Mouse (Mus musculus): Measurements from ENCODE around the gene Ccn6. TPM values are rescaled to one million over a fixed set of nuclear protein-coding genes. Genes with fewer than 3 reads are reported as not detected.

Ccn6 gene
- polyA plus RNA-seq, 1 experiment from 2014 or later, result 0.36 TPM

DNA sequence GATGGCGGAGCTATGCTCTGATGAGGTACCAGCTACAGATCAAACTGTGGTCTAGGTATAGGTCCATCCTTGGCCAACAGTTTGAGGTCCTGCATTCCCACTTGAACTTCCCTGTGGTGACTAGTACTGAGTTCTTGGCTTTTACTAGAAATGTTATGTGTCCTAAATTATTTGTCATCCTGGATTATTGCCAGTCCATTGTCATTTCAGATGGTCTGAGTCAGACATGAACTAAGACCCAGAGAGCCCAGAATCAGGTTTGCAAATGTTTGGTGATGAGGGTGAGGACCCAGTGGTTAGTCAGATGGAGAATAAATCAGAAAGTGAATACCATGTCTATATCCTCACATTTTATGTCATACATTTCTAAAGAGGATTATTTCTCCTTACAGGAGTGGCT lies 6.3 kb downstream of the Ccn6 start:
- no peaks in the 10 kb centered on the region for H3K9me3 ChIP-seq (replicated peaks)
- H3K4me2 ChIP-seq, result no peak overlapping the region
- H3K36me3 ChIP-seq, result peaks cover 14% of the 10 kb centered on the region; the same call in 1 of the 2 replicates
- H3K4me3 ChIP-seq (replicated peaks), result no peak overlapping the region
- no peaks in the 10 kb centered on the region for H3K27me3 ChIP-seq
- no peak overlapping the region for H3K9ac ChIP-seq
- H3K4me1 ChIP-seq, result peaks cover 3% of the 10 kb centered on the region; the same call in 1 of the 2 replicates
- whole genome bisulfite sequencing, result 85% methylated on average over 1 of the region's 1 CpGs
- H3K27ac ChIP-seq, result no peak overlapping the region
- no peak for ATAC-seq (replicated peaks; ENCODE audit: low FRiP score)

- 72% methylated on average over 5 of the region's 5 CpGs for WGBS
- Histone ChIP-seq H3K4me1 (no peaks in the 10 kb centered on the region), H3K9me3 (replicated peaks) (no peaks in the 10 kb centered on the region), H3K9ac (no peak overlapping the region), H3K27ac (no peak overlapping the region), H3K4me2 (no peak overlapping the region), H3K36me3 (peaks cover 14% of the 10 kb centered on the region; the same call in 1 of the 2 replicates), H3K27me3 (no peaks in the 10 kb centered on the region), H3K4me3 (replicated peaks) (no peak overlapping the region)
- no peak for ATAC-seq (replicated peaks; ENCODE audit: low FRiP score)
These were observed 6.9 kb downstream of the Ccn6 start for GRCm38 (mm10) chr10:39156719-39157118.

GRCm38 (mm10) chr10:39142216-39142615 lies 21.4 kb downstream of the Ccn6 start:
- H3K4me3 ChIP-seq (replicated peaks), result no peak overlapping the region
- no peaks in the 10 kb centered on the region for H3K9me3 ChIP-seq (replicated peaks)
- H3K4me2 ChIP-seq, result no peak overlapping the region
- WGBS, result 88% methylated on average over 12 of the region's 12 CpGs
- ATAC-seq (replicated peaks; ENCODE audit: low FRiP score), result no peak
- no peak overlapping the region for H3K27ac ChIP-seq
- no peaks in the 10 kb centered on the region for H3K27me3 ChIP-seq
- H3K36me3 ChIP-seq, result peaks cover 88% of the 10 kb centered on the region
- no peaks in the 10 kb centered on the region for H3K4me1 ChIP-seq
- H3K9ac ChIP-seq, result no peak overlapping the region

- H3K4me3 ChIP-seq (replicated peaks), result no peak overlapping the region
- H3K27me3 ChIP-seq, result no peaks in the 10 kb centered on the region
- H3K9me3 ChIP-seq (replicated peaks), result no peaks in the 10 kb centered on the region
- no peak overlapping the region for H3K27ac ChIP-seq
- H3K36me3 ChIP-seq, result peaks cover 86% of the 10 kb centered on the region
- no peak overlapping the region for H3K9ac ChIP-seq
- no peak overlapping the region for H3K4me2 ChIP-seq
- WGBS, result 93% methylated on average over 2 of the region's 2 CpGs
- no peak for ATAC-seq (replicated peaks; ENCODE audit: low FRiP score)
- no peaks in the 10 kb centered on the region for H3K4me1 ChIP-seq
These were observed 22.2 kb downstream of the Ccn6 start for GRCm38 (mm10) chr10:39141401-39141800.

- peaks cover 80% of the 10 kb centered on the region for H3K36me3 ChIP-seq
- ATAC-seq (replicated peaks; ENCODE audit: low FRiP score), result no peak
- no peak overlapping the region for H3K27ac ChIP-seq
- H3K9me3 ChIP-seq (replicated peaks), result no peaks in the 10 kb centered on the region
- no peaks in the 10 kb centered on the region for H3K27me3 ChIP-seq
- 75% methylated on average over 14 of the region's 14 CpGs for WGBS
- H3K4me2 ChIP-seq, result no peak overlapping the region
- no peak overlapping the region for H3K9ac ChIP-seq
- H3K4me1 ChIP-seq, result 0 out of 2 replicates have a peak, but pooled peaks cover under 1% of the 10 kb centered on the region
- no peak overlapping the region for H3K4me3 ChIP-seq (replicated peaks)
These were observed 22.8 kb downstream of the Ccn6 start for GRCm38 (mm10) chr10:39140843-39141242.

- no peak overlapping the region for H3K27ac ChIP-seq
These were observed 24.8 kb downstream of the Ccn6 start for GRCm38 (mm10) chr10:39138761-39139160.

GRCm38 (mm10) chr10:39137766-39138165 lies 25.8 kb downstream of the Ccn6 start:
- Histone ChIP-seq H3K4me3 (replicated peaks) (no peak overlapping the region), H3K27ac (no peak overlapping the region), H3K27me3 (no peaks in the 10 kb centered on the region), H3K36me3 (peaks cover 52% of the 10 kb centered on the region), H3K9ac (no peak overlapping the region), H3K9me3 (replicated peaks) (no peaks in the 10 kb centered on the region), H3K4me1 (peaks cover 12% of the 10 kb centered on the region), H3K4me2 (no peak overlapping the region)
- ATAC-seq (replicated peaks; ENCODE audit: low FRiP score), result no peak
- 90% methylated on average over 3 of the region's 3 CpGs for WGBS

More at GRCm38 (mm10) chr10:39138761-39139160, 24.8 kb downstream of the Ccn6 start:
- Histone ChIP-seq H3K4me3 (replicated peaks) (no peak overlapping the region), H3K9me3 (replicated peaks) (no peaks in the 10 kb centered on the region), H3K4me1 (peaks cover 12% of the 10 kb centered on the region), H3K9ac (no peak overlapping the region), H3K4me2 (no peak overlapping the region), H3K36me3 (peaks cover 61% of the 10 kb centered on the region), H3K27me3 (no peaks in the 10 kb centered on the region)
- 90% methylated on average over 6 of the region's 6 CpGs for WGBS
- no peak for ATAC-seq (replicated peaks; ENCODE audit: low FRiP score)

DNA sequence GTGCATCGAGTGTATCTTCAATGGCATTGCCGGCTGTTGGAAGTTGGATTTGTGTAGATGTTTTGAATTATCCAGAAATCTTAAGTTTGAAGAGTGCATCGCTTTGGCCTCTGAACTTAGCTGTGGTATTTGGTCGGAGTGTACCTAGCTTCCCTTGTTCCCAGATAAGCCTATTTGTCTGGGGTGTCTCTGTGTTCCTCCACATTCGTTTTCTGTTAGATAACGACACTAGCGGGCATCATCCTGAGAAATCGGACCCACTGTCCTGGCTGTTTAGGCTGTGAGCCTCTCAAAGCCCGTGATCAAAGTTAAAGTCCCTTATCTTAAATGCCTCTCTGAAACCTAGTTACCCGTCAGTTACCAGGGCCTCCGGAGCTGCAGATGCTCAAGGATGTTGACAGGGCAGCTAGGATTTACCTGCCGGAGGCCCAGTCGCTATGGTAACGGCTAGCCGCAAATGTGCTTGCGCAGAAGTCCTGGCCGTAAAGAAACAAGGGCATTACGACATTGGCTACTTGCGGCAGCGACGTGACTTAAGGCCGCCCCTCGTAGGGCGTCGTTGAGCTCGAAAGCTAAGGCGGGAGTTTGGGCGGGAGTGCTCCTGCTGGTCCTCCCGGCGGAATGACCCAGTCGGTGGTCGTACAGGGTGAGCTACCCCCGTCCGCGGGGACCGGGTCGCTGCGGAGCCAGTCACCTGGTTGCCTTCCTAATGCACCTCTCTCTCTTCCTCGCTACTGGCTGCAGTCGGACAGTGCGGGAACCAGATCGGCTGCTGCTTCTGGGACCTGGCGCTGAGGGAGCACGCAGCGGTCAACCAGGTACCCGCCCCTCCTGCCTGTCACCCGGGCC lies 29.9 kb downstream of the Ccn6 start, which contains the start of the genes Fam229b and Tube1:
Gene Fam229b (minus strand): TSS at position 453 of the 849 bp plus-strand sequence.
Gene Tube1 (plus strand): TSS at position 515 of the 849 bp plus-strand sequence.
- no peaks in the 10 kb centered on the region for H3K27me3 ChIP-seq
- H3K4me3 ChIP-seq (replicated peaks), result peak within 1 kb of the TSS; percentile 55
- H3K9ac ChIP-seq, result peak within 1 kb of the TSS; percentile 68
- H3K36me3 ChIP-seq, result peaks cover 18% of the 10 kb centered on the region
- no peaks in the 10 kb centered on the region for H3K9me3 ChIP-seq (replicated peaks)
- peak; percentile 95 for ATAC-seq (replicated peaks; ENCODE audit: low FRiP score)
- WGBS, result 5% methylated on average over 47 of the region's 47 CpGs
- H3K27ac ChIP-seq, result 0 out of 2 replicates have a peak within 1 kb of the TSS, but pooled peaks have one; percentile 62
- H3K4me2 ChIP-seq, result peak within 1 kb of the TSS; percentile 79
- peaks cover 12% of the 10 kb centered on the region for H3K4me1 ChIP-seq

DNA sequence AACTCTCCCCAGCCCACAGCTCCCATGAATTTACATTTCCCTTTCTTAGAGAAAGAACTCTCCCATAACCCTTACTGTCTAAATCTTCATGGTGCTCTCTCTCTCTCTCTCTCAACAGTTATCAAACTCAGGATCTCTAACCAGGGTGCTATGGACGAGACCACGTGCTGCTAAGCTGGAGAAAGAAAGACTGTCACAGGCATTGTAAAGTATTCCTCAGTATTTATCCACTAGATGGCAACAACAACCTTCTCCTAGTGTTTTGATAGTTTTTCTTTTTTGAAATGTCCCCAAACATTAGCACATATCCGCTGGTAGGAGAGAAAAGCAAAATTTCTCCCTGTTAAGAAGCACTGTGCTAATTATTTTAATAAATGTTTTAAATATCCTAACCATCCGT lies 42.2 kb downstream of the Ccn6 start:
- Histone ChIP-seq H3K4me1 (no peaks in the 10 kb centered on the region), H3K27ac (no peak overlapping the region), H3K9ac (no peak overlapping the region), H3K4me2 (no peak overlapping the region), H3K9me3 (replicated peaks) (no peaks in the 10 kb centered on the region), H3K27me3 (no peaks in the 10 kb centered on the region), H3K36me3 (no peaks in the 10 kb centered on the region), H3K4me3 (replicated peaks) (no peak overlapping the region)
- 37% methylated on average over 4 of the region's 4 CpGs for WGBS
- no peak for ATAC-seq (replicated peaks; ENCODE audit: low FRiP score)

GRCm38 (mm10) chr10:39109489-39109874 lies 54.1 kb downstream of the Ccn6 start:
- Histone ChIP-seq H3K4me3 (replicated peaks) (no peak overlapping the region), H3K36me3 (peaks cover 50% of the 10 kb centered on the region), H3K4me2 (no peak overlapping the region), H3K4me1 (no peaks in the 10 kb centered on the region), H3K9me3 (replicated peaks) (no peaks in the 10 kb centered on the region), H3K27me3 (no peaks in the 10 kb centered on the region), H3K9ac (no peak overlapping the region), H3K27ac (no peak overlapping the region)
- WGBS, result 61% methylated on average over 4 of the region's 4 CpGs
- ATAC-seq (replicated peaks; ENCODE audit: low FRiP score), result no peak

- no peak overlapping the region for H3K27ac ChIP-seq
- no peaks in the 10 kb centered on the region for H3K9me3 ChIP-seq (replicated peaks)
- no peak overlapping the region for H3K4me2 ChIP-seq
- H3K9ac ChIP-seq, result no peak overlapping the region
- 80% methylated on average over 10 of the region's 10 CpGs for WGBS
- peaks cover 50% of the 10 kb centered on the region for H3K36me3 ChIP-seq
- H3K4me3 ChIP-seq (replicated peaks), result no peak overlapping the region
- no peaks in the 10 kb centered on the region for H3K27me3 ChIP-seq
- no peaks in the 10 kb centered on the region for H3K4me1 ChIP-seq
- ATAC-seq (replicated peaks; ENCODE audit: low FRiP score), result no peak
These were observed 54.6 kb downstream of the Ccn6 start for GRCm38 (mm10) chr10:39108837-39109488.

DNA sequence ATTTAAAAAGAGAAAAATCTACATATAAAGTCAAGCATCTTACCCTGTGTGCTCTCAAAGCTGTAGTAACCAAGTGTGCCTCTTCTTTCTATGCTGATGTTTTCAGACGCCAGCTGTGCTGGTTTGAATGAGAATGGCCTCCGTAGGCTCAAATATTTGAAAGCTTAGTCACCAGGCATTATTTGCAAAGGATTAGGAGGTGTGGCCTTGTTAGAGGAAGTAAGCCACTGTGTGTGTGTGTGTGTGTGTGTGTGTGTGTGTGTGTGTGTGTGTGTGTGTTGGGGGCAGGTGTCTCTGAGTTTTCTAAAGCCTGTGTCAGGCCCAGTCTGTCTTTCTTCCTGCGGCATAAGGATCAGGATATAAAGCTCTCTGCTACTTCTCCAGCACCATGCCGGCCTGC lies 56.7 kb downstream of the Ccn6 start:
- Histone ChIP-seq H3K36me3 (peaks cover 64% of the 10 kb centered on the region), H3K27me3 (no peaks in the 10 kb centered on the region), H3K4me3 (replicated peaks) (no peak overlapping the region), H3K4me2 (no peak overlapping the region), H3K27ac (no peak overlapping the region), H3K9ac (no peak overlapping the region), H3K9me3 (replicated peaks) (no peaks in the 10 kb centered on the region), H3K4me1 (no peaks in the 10 kb centered on the region)
- WGBS, result 67% methylated on average over 4 of the region's 4 CpGs
- ATAC-seq (replicated peaks; ENCODE audit: low FRiP score), result no peak

Data from kidney, embryonic 15.5 days (tissue).